Mouse (Mus musculus) heart, embryonic 11.5 days (tissue): Measurements from ENCODE around the gene Plekhs1. TPM values are rescaled to one million over a fixed set of nuclear protein-coding genes. Genes with fewer than 3 reads are reported as not detected.

Source experiments
- ATAC-seq: fragments of 200-750 bp; cut with Nextera tagmentation; replicated peaks from 2 replicates; pipeline ENCODE4 v1.8.0; 2017; ENCODE audit warnings: moderate library complexity; ENCODE audit not compliant: insufficient number of reproducible peaks, low FRiP score, low TSS enrichment
- H3K27ac ChIP-seq: fragments of 300-500 bp; sonication (generic); 2 replicates; pipeline ENCODE4 v1.5.1; 2014; ENCODE audit warnings: mild to moderate bottlenecking, low read depth, low read length
- H3K27me3 ChIP-seq: fragments of 300-500 bp; sonication (generic); 2 replicates; pipeline ENCODE4 v1.6.1; 2014; ENCODE audit warnings: mild to moderate bottlenecking, low read length, mixed read lengths; ENCODE audit not compliant: control insufficient read depth, insufficient read depth
- H3K36me3 ChIP-seq: fragments of 300-500 bp; sonication (generic); 2 replicates; pipeline ENCODE4 v1.6.1; 2014; ENCODE audit warnings: mild to moderate bottlenecking, low read length, moderate library complexity, mixed read lengths; ENCODE audit not compliant: control insufficient read depth, insufficient read depth
- H3K4me1 ChIP-seq: fragments of 300-500 bp; sonication (generic); 2 replicates; pipeline ENCODE4 v1.6.1; 2014; ENCODE audit warnings: low read length; ENCODE audit not compliant: control insufficient read depth, insufficient read depth
- H3K4me2 ChIP-seq: fragments of 300-500 bp; sonication (generic); 2 replicates; pipeline ENCODE4 v1.6.1; 2014; ENCODE audit warnings: mild to moderate bottlenecking, moderate library complexity
- H3K4me3 ChIP-seq: fragments of 300-500 bp; sonication (generic); 2 replicates; pipeline ENCODE4 v1.5.1; 2014; ENCODE audit warnings: low read depth, low read length
- H3K9ac ChIP-seq: fragments of 300-500 bp; sonication (generic); 2 replicates; pipeline ENCODE4 v1.6.1; 2014; ENCODE audit warnings: mild to moderate bottlenecking, low read depth, low read length, moderate library complexity
- H3K9me3 ChIP-seq: fragments of 300-500 bp; sonication (generic); replicated peaks from 2 replicates; pipeline ENCODE4 v1.6.1; 2016; ENCODE audit warnings: low read length; ENCODE audit not compliant: control insufficient read depth
- WGBS: fragments of 180-500 bp; shearing (Covaris S2); extraction: QIAGEN DNeasy Blood & Tissue Kit; methylation state at CpG from one replicate; pipeline ENCODE4 v1.1.7; 2014; ENCODE audit not compliant: insufficient replicate concordance; 5-methylcytosine and 5-hydroxymethylcytosine counted together
- polyA plus RNA-seq: library from polyadenylated mRNA; unstranded; fragments of >200 nt; fragmentation: Nextera tagmentation; extraction: Ambion mirVana; gene quantifications from 2 replicates; pipeline ENCODE4 v1.2.1, GENCODE M21; 2014

Gene Plekhs1
- polyA plus RNA-seq, 1 experiment from 2014 or later: 0.06 TPM

- Histone ChIP-seq H3K27ac (no peak overlapping the region), H3K4me1 (no peaks in the 10 kb centered on the region), H3K4me2 (no peak overlapping the region), H3K9ac (no peak overlapping the region), H3K27me3 (no peaks in the 10 kb centered on the region), H3K9me3 (no peaks in the 10 kb centered on the region), H3K4me3 (no peak overlapping the region), H3K36me3 (no peaks in the 10 kb centered on the region)
- 75% methylated on average over 4 of the region's 4 CpGs for WGBS
- ATAC-seq: no peak
Measured at GRCm38 (mm10) chr19:56462786-56463185, 1.3 kb downstream of the Plekhs1 start.

GRCm38 (mm10) chr19:56466486-56466885 lies 5.0 kb downstream of the Plekhs1 start:
- Histone ChIP-seq H3K4me1 (no peaks in the 10 kb centered on the region), H3K4me2 (no peak overlapping the region), H3K9ac (no peak overlapping the region), H3K36me3 (no peaks in the 10 kb centered on the region), H3K27ac (no peak overlapping the region), H3K9me3 (no peaks in the 10 kb centered on the region), H3K27me3 (no peaks in the 10 kb centered on the region), H3K4me3 (no peak overlapping the region)
- 82% methylated on average over 8 of the region's 8 CpGs for WGBS
- ATAC-seq: no peak

DNA sequence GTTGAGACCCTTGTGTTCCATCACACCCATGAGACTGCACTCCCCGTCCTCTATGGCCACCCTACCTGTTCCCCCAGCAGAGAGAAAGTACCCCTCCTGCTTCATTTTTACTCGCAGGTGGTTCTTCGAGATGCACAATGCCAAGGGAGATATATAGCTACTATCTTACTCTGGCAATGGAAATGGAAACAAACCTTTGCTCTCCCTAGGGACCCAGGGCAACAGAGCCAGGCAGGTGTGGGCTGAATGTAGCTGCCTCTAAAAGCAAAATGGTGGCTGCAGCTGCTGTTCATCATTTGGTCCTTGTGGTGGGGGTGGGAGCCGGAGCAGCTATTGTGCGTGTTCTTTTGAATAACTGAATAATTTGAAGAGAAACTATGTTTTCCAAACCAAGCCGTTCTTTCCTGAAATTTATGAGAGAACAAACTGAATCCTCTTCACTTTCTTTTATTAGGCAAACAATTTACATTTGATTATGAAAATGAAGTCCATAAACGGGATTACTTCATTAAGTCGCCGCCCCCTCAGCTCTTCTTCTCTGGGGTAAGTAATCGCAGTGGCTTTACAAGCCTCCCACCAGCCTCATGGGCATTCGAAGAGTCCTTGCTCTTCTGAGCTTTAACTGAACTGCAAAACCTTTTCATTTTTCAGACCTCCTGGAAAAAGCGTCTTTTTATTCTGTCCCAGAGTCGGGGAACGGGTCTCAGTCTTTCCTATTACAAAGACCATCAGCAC lies 9.0 kb downstream of the Plekhs1 start:
- Histone ChIP-seq H3K27me3 (no peaks in the 10 kb centered on the region), H3K27ac (no peak overlapping the region), H3K4me3 (no peak overlapping the region), H3K9me3 (no peaks in the 10 kb centered on the region), H3K36me3 (no peaks in the 10 kb centered on the region), H3K4me1 (peaks cover 4% of the 10 kb centered on the region; the same call in 1 of the 2 replicates), H3K9ac (no peak overlapping the region), H3K4me2 (no peak overlapping the region)
- WGBS: 79% methylated on average over 14 of the region's 14 CpGs
- ATAC-seq: no peak

DNA sequence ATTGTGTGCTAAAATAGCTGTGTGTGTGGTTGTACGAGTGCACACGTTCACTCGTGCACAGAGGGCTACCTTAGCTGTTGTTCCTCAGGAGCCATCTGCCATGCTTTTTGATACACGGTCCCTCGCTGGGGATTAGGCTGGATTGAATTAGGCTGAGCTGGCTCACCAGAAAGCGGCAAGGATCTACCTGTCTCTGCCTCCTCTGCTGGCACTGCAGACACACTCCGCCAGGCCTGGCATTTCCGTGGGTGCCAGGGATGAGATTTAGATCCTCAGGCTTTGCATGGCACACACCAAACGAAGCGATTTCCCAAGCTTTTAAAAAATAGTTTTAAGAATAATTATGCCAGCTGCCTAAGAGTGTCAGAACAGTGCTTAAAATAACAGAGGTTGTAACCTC lies 10.5 kb downstream of the Plekhs1 start:
- Histone ChIP-seq H3K4me1 (peaks cover 4% of the 10 kb centered on the region; the same call in 1 of the 2 replicates), H3K4me2 (no peak overlapping the region), H3K9me3 (no peaks in the 10 kb centered on the region), H3K9ac (no peak overlapping the region), H3K36me3 (no peaks in the 10 kb centered on the region), H3K4me3 (no peak overlapping the region), H3K27ac (no peak overlapping the region), H3K27me3 (no peaks in the 10 kb centered on the region)
- 77% methylated on average over 10 of the region's 10 CpGs for WGBS
- ATAC-seq: no peak

GRCm38 (mm10) chr19:56474869-56475550 lies 13.6 kb downstream of the Plekhs1 start:
- no peak for ATAC-seq

DNA sequence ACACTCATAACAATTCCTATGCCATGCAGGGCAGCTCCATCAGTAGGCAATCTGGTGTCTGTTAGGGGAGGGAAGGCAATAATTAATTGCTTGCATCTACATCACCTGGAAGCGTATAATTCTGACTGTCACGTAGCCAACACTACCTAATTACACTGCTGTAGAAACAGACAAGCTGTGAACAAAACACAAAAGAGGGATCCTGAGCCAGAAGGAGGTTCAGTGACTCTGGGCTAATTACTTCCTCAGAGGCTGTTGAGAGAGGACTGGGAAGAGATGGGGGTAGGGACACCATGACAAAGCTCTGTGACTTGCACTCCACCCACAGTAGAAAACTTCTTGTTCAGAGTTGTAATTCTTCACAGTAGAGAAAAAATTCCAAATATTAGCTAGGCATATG lies 15.1 kb downstream of the Plekhs1 start:
- H3K4me3 ChIP-seq: no peak overlapping the region
- no peaks in the 10 kb centered on the region for H3K27me3 ChIP-seq
- H3K9ac ChIP-seq: no peak overlapping the region
- no peak overlapping the region for H3K4me2 ChIP-seq
- no peaks in the 10 kb centered on the region for H3K36me3 ChIP-seq
- 61% methylated on average over 2 of the region's 2 CpGs for WGBS
- H3K27ac ChIP-seq: no peak overlapping the region
- no peak for ATAC-seq
- peaks cover 4% of the 10 kb centered on the region; the same call in 1 of the 2 replicates for H3K4me1 ChIP-seq
- H3K9me3 ChIP-seq: no peaks in the 10 kb centered on the region

More at GRCm38 (mm10) chr19:56474869-56475550, 13.6 kb downstream of the Plekhs1 start:
- Histone ChIP-seq H3K27ac (no peak overlapping the region), H3K27me3 (no peaks in the 10 kb centered on the region), H3K9me3 (no peaks in the 10 kb centered on the region), H3K36me3 (no peaks in the 10 kb centered on the region), H3K4me3 (no peak overlapping the region), H3K9ac (no peak overlapping the region), H3K4me1 (peaks cover 4% of the 10 kb centered on the region; the same call in 1 of the 2 replicates), H3K4me2 (peak overlapping the region; percentile 54)
- 43% methylated on average over 19 of the region's 19 CpGs for WGBS

GRCm38 (mm10) chr19:56477253-56477652 lies 15.8 kb downstream of the Plekhs1 start:
- Histone ChIP-seq H3K4me3 (no peak overlapping the region), H3K36me3 (no peaks in the 10 kb centered on the region), H3K4me1 (peaks cover 4% of the 10 kb centered on the region; the same call in 1 of the 2 replicates), H3K9ac (no peak overlapping the region), H3K9me3 (no peaks in the 10 kb centered on the region), H3K27ac (no peak overlapping the region), H3K4me2 (no peak overlapping the region), H3K27me3 (no peaks in the 10 kb centered on the region)
- ATAC-seq: no peak
- 74% methylated on average over 5 of the region's 5 CpGs for WGBS

GRCm38 (mm10) chr19:56477832-56478231 lies 16.4 kb downstream of the Plekhs1 start:
- Histone ChIP-seq H3K27me3 (no peaks in the 10 kb centered on the region), H3K4me1 (peaks cover 4% of the 10 kb centered on the region; the same call in 1 of the 2 replicates), H3K36me3 (no peaks in the 10 kb centered on the region), H3K9me3 (no peaks in the 10 kb centered on the region), H3K4me2 (no peak overlapping the region), H3K4me3 (no peak overlapping the region), H3K9ac (no peak overlapping the region), H3K27ac (no peak overlapping the region)
- ATAC-seq: no peak
- 68% methylated on average over 3 of the region's 3 CpGs for WGBS
